Mouse (Mus musculus) liver, embryonic 14.5 days (tissue): ENCODE measurements around the gene Nrp1.

ENCODE experiments used
- CTCF ChIP-seq: IDR thresholded peaks from 2 replicates; pipeline ENCODE4 v1.5.1; 2016; ENCODE audit warnings: antibody characterized with exemption, low read depth, control low read depth
- EP300 ChIP-seq: IDR thresholded peaks from 2 replicates; pipeline ENCODE4 v1.6.1; 2016; ENCODE audit warnings: antibody characterized with exemption, low read depth

DNA sequence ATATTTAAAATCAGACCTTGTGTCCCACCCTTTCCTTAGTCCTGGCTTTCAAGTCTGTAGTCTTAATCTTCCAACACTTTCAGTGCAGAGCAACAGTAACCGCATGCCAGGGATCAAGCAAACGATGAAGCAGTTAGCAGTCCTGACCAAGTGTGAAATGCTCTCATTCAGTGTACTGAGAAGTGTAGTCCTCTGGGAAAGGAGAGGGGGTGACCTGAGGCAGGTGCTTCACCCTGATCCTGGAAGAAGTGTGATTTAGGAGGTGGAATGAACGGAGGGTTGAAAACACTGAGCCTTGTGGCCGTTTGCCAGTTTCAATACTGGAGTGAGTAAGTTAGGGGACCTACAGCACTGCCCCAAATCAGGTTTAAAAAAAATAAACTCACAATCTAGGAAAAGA, 119.6 kb downstream of the Nrp1 start:
- no peak for TF ChIP-seq EP300
- TF ChIP-seq CTCF, result no peak
